Mouse (Mus musculus) midbrain, embryonic 10.5 days (tissue): ENCODE measurements at regions not wholly inside any gene's neighbourhood (a gene's known extent, or its start where the extent isn't known, plus 50 kb on each side); places are given as distances from the start of the nearest gene placed in this dataset.
"Not testable (repeated sequence)": the region's sequence is repeated elsewhere in the genome, so short reads cannot be mapped to it uniquely, and the experiment has no call there.

Source experiments
- DNase-seq: peaks from one replicate; pipeline ENCODE4 v3.0.0-alpha.2; 2017; ENCODE audit warnings: low spot score
- H3K27ac ChIP-seq: fragments of 300-500 bp; sonication (generic); replicated peaks from 2 replicates; pipeline ENCODE4 v1.5.1; 2016; ENCODE audit warnings: mild to moderate bottlenecking
- H3K27me3 ChIP-seq: fragments of 300-500 bp; sonication (generic); 2 replicates; pipeline ENCODE4 v1.6.1; 2016; ENCODE audit warnings: low read depth, mild to moderate bottlenecking; ENCODE audit not compliant: poor library complexity, severe bottlenecking
- H3K36me3 ChIP-seq: fragments of 300-500 bp; sonication (generic); 2 replicates; pipeline ENCODE4 v1.6.1; 2016; ENCODE audit warnings: mild to moderate bottlenecking, moderate library complexity
- H3K4me1 ChIP-seq: fragments of 300-500 bp; sonication (generic); 2 replicates; pipeline ENCODE4 v1.6.1; 2016
- H3K4me3 ChIP-seq: fragments of 300-500 bp; sonication (generic); 2 replicates; pipeline ENCODE4 v1.5.1; 2016; ENCODE audit warnings: mild to moderate bottlenecking, moderate library complexity
- H3K9me3 ChIP-seq: fragments of 300-500 bp; sonication (generic); replicated peaks from 2 replicates; pipeline ENCODE4 v1.6.1; 2016; ENCODE audit warnings: mild to moderate bottlenecking
- WGBS: fragments of 180-500 bp; shearing (Covaris S2); methylation state at CpG from one replicate; pipeline ENCODE4 v1.1.7; 2016; 5-methylcytosine and 5-hydroxymethylcytosine counted together

DNA sequence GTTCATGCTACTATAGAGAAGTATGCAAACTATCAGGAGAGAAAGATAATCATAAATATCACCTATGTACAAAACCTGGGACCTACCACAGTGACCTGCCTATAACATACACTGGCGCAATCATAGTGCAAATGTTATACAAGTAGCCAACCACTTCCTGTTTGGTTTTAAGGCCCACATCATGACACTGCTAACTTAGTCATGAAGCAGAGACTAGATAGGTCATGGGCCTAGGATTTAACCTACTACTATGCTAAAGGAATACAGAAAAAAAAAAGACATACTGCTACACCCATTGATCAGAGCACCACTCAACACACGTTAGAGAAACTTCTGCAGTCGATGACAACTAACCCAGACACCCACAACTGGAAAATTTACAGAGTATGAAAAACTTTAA, 498.6 kb upstream of the Acvr2a start:
- 87% methylated on average over 3 of the region's 3 CpGs for WGBS
- Histone ChIP-seq H3K9me3 (no peaks in the 10 kb centered on the region), H3K4me1 (peaks cover 14% of the 10 kb centered on the region), H3K27ac (no peak overlapping the region), H3K36me3 (no peaks in the 10 kb centered on the region), H3K27me3 (no peaks in the 10 kb centered on the region), H3K4me3 (no peak overlapping the region)
- DNase-seq = no peak

GRCm38 (mm10) chr2:48316180-48316889, 497.6 kb upstream of the Acvr2a start:
- 88% methylated on average over 8 of the region's 8 CpGs for WGBS
- no peaks in the 10 kb centered on the region for H3K36me3 ChIP-seq
- no peaks in the 10 kb centered on the region for H3K9me3 ChIP-seq
- DNase-seq = no peak
- H3K4me3 ChIP-seq = no peak overlapping the region
- peaks cover 14% of the 10 kb centered on the region for H3K4me1 ChIP-seq
- no peak overlapping the region for H3K27ac ChIP-seq
- no peaks in the 10 kb centered on the region for H3K27me3 ChIP-seq

DNA sequence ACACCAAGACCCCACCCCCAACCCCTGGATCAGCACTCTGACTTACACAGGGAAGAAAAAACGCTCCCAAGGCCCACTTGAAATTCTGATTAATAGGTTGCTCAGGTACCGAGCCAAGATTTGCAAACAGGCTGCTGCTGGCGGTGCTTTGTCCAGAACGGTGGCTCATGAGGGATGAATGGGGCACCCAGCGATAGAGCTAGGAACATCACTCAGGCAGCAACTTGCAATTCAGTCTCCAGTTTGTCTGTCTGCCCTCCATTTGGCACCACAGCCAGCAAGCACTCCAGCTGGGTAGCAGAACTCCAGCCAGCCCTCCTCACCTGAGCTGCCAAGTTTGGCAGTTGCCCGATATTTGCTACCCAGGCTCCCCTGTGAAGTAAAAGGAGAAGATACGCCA, 496.1 kb upstream of the Acvr2a start:
- H3K9me3 ChIP-seq = no peaks in the 10 kb centered on the region
- H3K4me3 ChIP-seq = no peak overlapping the region
- no peaks in the 10 kb centered on the region for H3K27me3 ChIP-seq
- 0 out of 2 replicates have a peak overlapping the region, but pooled peaks have one; percentile 14 for H3K27ac ChIP-seq
- H3K4me1 ChIP-seq = peaks cover 14% of the 10 kb centered on the region
- DNase-seq = no peak
- H3K36me3 ChIP-seq = no peaks in the 10 kb centered on the region
- 57% methylated on average over 7 of the region's 7 CpGs for WGBS

DNA sequence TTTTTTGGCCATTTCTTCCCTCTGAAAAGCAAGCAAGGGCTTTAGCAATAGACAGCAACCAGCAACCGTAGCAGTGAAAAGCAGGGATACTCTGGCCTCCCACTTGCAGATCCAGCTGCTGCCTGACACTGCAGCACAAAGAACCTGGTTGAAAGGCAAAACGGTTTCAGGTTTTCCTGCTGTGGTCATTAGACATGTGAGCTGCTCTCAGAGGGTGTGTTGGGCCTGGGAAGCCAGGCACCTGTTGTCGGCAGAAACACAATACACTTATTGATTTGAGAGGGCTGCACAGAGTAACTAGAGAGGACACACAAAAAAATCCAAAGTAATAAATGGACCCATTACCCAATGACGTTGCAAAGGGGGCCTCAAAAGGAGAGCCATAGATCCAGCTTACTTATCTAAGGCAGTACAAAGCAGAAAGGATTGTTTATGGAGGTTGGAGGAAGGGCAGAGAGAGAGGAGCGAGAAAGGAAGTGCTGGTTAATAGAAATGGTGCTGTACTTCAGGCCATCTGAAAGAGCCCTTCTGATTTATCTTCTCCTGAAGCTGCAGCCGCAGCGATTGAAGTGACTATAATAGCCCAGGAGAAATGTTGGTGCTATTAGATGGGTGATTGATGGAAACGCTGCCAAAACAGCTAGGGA, 495.4 kb upstream of the Acvr2a start:
- no peak for DNase-seq
- WGBS = 60% methylated on average over 8 of the region's 8 CpGs

DNA sequence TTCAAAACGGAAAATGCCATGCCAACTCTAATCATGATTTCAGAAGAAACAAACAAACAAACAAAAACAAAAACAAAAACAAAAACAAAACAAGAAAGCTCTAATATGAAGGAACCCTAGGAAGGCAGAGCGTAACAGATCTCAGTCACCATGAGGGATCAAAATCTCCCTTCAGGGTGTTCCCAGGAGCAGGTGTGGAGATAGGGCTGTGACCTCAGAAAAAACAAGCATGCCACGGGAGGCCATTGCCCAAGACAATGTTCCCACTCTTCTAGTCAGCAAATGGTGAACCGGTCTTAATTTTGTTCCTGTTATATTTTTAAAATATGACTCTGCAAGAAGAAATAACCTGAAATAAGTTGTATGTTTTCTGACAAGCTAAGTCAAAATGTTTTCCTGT, 492.4 kb upstream of the Acvr2a start:
- H3K4me3 ChIP-seq = no peak overlapping the region
- no peaks in the 10 kb centered on the region for H3K36me3 ChIP-seq
- no peak for DNase-seq
- H3K27me3 ChIP-seq = no peaks in the 10 kb centered on the region
- H3K4me1 ChIP-seq = peaks cover 14% of the 10 kb centered on the region
- H3K27ac ChIP-seq = no peak overlapping the region
- 88% methylated on average over 4 of the region's 4 CpGs for WGBS
- no peaks in the 10 kb centered on the region for H3K9me3 ChIP-seq

More for the DNA sequence above, 495.4 kb upstream of the Acvr2a start:
- Histone ChIP-seq H3K27ac (no peak overlapping the region), H3K4me1 (peaks cover 14% of the 10 kb centered on the region), H3K4me3 (no peak overlapping the region), H3K9me3 (no peaks in the 10 kb centered on the region), H3K27me3 (no peaks in the 10 kb centered on the region), H3K36me3 (no peaks in the 10 kb centered on the region)

- 90% methylated on average over 5 of the region's 5 CpGs for WGBS
- Histone ChIP-seq H3K27me3 (no peaks in the 10 kb centered on the region), H3K9me3 (no peaks in the 10 kb centered on the region), H3K4me3 (no peak overlapping the region), H3K36me3 (no peaks in the 10 kb centered on the region), H3K4me1 (peaks cover 14% of the 10 kb centered on the region), H3K27ac (no peak overlapping the region)
- no peak for DNase-seq
These were observed 491.6 kb upstream of the Acvr2a start for GRCm38 (mm10) chr2:48322278-48322677.

DNA sequence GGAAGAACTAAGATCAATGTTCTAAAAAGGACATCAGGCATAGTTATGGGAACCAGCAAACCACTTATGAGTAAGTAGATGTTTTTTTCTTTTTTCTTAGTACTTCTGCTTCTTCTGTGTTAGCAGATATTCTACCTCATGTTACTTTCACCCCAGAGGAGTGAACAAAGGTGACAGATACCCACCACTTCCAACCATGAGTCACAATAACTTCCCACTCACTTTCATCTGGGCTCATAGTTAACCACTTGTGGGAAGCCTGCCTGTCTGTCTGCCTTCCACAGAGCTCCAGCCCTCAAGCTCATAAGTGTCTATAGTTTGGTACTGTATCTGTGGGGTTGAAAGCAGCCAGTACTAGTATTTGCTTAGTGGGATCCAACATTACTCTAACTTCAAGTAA, 485.7 kb upstream of the Acvr2a start:
- H3K4me1 ChIP-seq = 0 out of 2 replicates have a peak, but pooled peaks cover 7% of the 10 kb centered on the region
- no peaks in the 10 kb centered on the region for H3K36me3 ChIP-seq
- no peak for DNase-seq
- H3K27me3 ChIP-seq = no peaks in the 10 kb centered on the region
- no peaks in the 10 kb centered on the region for H3K9me3 ChIP-seq
- no peak overlapping the region for H3K4me3 ChIP-seq
- H3K27ac ChIP-seq = no peak overlapping the region

DNA sequence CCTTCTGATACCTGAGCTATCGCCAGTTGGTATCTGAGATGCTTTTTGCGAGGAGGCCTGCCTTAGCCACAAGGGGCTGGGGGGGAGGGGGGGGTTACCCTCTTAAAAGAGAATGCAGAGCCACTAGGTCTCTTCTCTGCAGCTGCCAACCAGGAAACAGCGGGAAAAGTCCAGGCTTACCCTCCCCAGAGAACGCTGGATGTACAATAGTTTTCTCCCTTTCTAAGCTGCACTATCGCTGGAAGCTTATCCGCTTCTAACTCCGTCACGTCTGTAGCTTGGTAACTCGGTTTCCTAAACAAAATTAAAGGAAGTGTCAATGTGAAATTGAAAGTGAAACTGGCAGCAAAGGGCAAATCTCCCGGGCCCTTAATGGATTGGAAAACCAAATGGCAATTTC, 481.1 kb upstream of the Acvr2a start:
- H3K27ac ChIP-seq = no peak overlapping the region
- no peaks in the 10 kb centered on the region for H3K9me3 ChIP-seq
- 0 out of 2 replicates have a peak, but pooled peaks cover 7% of the 10 kb centered on the region for H3K4me1 ChIP-seq
- no peak for DNase-seq
- 70% methylated on average over 10 of the region's 10 CpGs for WGBS
- H3K36me3 ChIP-seq = no peaks in the 10 kb centered on the region
- H3K4me3 ChIP-seq = no peak overlapping the region
- no peaks in the 10 kb centered on the region for H3K27me3 ChIP-seq

- Histone ChIP-seq H3K36me3 (no peaks in the 10 kb centered on the region), H3K4me3 (no peak overlapping the region), H3K4me1 (no peaks in the 10 kb centered on the region), H3K9me3 (no peaks in the 10 kb centered on the region), H3K27me3 (no peaks in the 10 kb centered on the region), H3K27ac (no peak overlapping the region)
- DNase-seq = no peak
- 90% methylated on average over 4 of the region's 4 CpGs for WGBS
These were observed 465.9 kb upstream of the Acvr2a start for GRCm38 (mm10) chr2:48348021-48348420.

- DNase-seq = no peak
- Histone ChIP-seq H3K27ac (no peak overlapping the region), H3K27me3 (no peaks in the 10 kb centered on the region), H3K9me3 (no peaks in the 10 kb centered on the region), H3K4me3 (no peak overlapping the region), H3K36me3 (no peaks in the 10 kb centered on the region), H3K4me1 (no peaks in the 10 kb centered on the region)
- 94% methylated on average over 3 of the region's 3 CpGs for WGBS
These were observed 464.1 kb upstream of the Acvr2a start for GRCm38 (mm10) chr2:48349794-48350193.

GRCm38 (mm10) chr2:48350206-48350605, 463.7 kb upstream of the Acvr2a start:
- WGBS = 84% methylated on average over 1 of the region's 1 CpGs
- no peaks in the 10 kb centered on the region for H3K27me3 ChIP-seq
- H3K4me3 ChIP-seq = no peak overlapping the region
- no peaks in the 10 kb centered on the region for H3K36me3 ChIP-seq
- H3K4me1 ChIP-seq = no peaks in the 10 kb centered on the region
- no peak for DNase-seq
- H3K27ac ChIP-seq = no peak overlapping the region
- no peaks in the 10 kb centered on the region for H3K9me3 ChIP-seq

GRCm38 (mm10) chr2:48371572-48371971, 442.3 kb upstream of the Acvr2a start:
- DNase-seq, H3K4me1 ChIP-seq: not testable (repeated sequence)
- WGBS = 85% methylated on average over 4 of the region's 4 CpGs

GRCm38 (mm10) chr2:48373086-48373485, 440.8 kb upstream of the Acvr2a start:
- H3K9me3 ChIP-seq = no peaks in the 10 kb centered on the region
- H3K27ac ChIP-seq = no peak overlapping the region
- DNase-seq = no peak
- no peaks in the 10 kb centered on the region for H3K27me3 ChIP-seq
- H3K4me3 ChIP-seq = no peak overlapping the region
- no peaks in the 10 kb centered on the region for H3K4me1 ChIP-seq
- no peaks in the 10 kb centered on the region for H3K36me3 ChIP-seq

More at GRCm38 (mm10) chr2:48371572-48371971, 442.3 kb upstream of the Acvr2a start:
- H3K4me3 ChIP-seq, H3K36me3 ChIP-seq, H3K27ac ChIP-seq, H3K9me3 ChIP-seq, H3K27me3 ChIP-seq: not testable (repeated sequence)
